Mouse (Mus musculus): ENCODE measurements at regions not wholly inside any gene's neighbourhood (a gene's known extent, or its start where the extent isn't known, plus 50 kb on each side); places are given as distances from the start of the nearest gene placed in this dataset.

DNA sequence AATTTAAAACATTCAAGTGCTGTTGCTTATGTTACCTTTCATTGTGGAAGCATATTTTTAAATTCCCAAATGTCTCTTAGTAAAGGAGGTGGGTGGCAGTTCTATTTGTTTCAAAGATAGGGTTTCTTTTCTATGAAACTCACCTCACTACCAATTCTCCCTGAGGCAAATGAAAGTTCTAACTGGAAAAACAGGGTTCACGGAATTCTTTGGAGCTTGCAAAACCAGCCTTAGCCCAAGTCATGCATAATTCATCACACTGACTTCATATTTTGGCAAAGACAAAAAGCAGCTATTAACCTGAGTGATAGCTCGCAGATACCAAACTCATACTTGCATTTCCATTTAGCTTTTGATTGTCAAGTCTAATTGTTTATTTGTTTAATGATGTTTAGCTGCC is 73.8 kb downstream of the Dio2 start:
- no peaks in the 10 kb centered on the region for H3K9me3 ChIP-seq (replicated peaks; ENCODE audit: control insufficient read depth, low read length)
- no peaks in the 10 kb centered on the region for H3K36me3 ChIP-seq (replicated peaks; ENCODE audit: control insufficient read depth, insufficient read depth, low read length)
- no peaks in the 10 kb centered on the region for H3K27me3 ChIP-seq (ENCODE audit: control insufficient read depth, insufficient read depth, low read length)
- H3K4me3 ChIP-seq (ENCODE audit: low read depth, low read length) = no peak overlapping the region
- 61% methylated on average over 2 of the region's 2 CpGs for WGBS
- no peak overlapping the region for H3K27ac ChIP-seq (ENCODE audit: low read depth)
- no peaks in the 10 kb centered on the region for H3K4me1 ChIP-seq (ENCODE audit: control insufficient read depth, insufficient read depth)
- ATAC-seq (ENCODE audit: insufficient read depth, low read depth) (no peak), DNase-seq (ENCODE audit: low spot score) (no peak)
- no peak overlapping the region for H3K9ac ChIP-seq (replicated peaks; ENCODE audit: low read depth, low read length)
- H3K4me2 ChIP-seq (ENCODE audit: low read depth, low read length) = no peak overlapping the region
- TF ChIP-seq CTCF (IDR thresholded peaks at IDR 0.05; ENCODE audit: low read depth) = no peak
- no peak for TF ChIP-seq EP300 (IDR thresholded peaks at IDR 0.05; ENCODE audit: low read depth)

DNA sequence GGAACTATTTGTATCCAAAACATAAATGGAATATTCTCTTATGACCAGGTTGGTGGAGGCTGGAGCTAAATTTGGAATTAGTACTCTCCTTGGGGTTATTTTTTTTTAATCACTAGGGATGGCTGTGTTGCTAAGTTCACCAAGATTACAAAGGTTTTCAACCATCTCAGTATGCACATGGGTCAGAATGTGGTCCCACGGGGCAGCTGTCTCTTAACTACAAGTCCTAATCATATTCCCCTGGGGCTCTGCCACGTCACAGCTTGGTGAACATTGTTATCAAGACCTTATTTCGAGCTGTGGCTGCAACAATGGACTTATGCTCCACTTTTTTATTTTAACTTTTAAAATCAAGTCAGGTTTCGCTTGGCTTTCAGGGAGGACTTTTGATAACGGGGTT is 92.8 kb downstream of the Dio2 start:
- no peak for DNase-seq (ENCODE audit: low spot score)
- Histone ChIP-seq H3K27me3 (ENCODE audit: control insufficient read depth, insufficient read depth, low read length) (no peaks in the 10 kb centered on the region), H3K4me1 (ENCODE audit: control insufficient read depth, insufficient read depth) (0 out of 2 replicates have a peak, but pooled peaks cover 6% of the 10 kb centered on the region), H3K4me3 (ENCODE audit: low read depth, low read length) (no peak overlapping the region), H3K27ac (ENCODE audit: low read depth) (no peak overlapping the region), H3K36me3 (replicated peaks; ENCODE audit: control insufficient read depth, insufficient read depth, low read length) (no peaks in the 10 kb centered on the region), H3K4me2 (ENCODE audit: low read depth, low read length) (no peak overlapping the region), H3K9ac (replicated peaks; ENCODE audit: low read depth, low read length) (no peak overlapping the region), H3K9me3 (replicated peaks; ENCODE audit: control insufficient read depth, low read length) (no peaks in the 10 kb centered on the region)
- 48% methylated on average over 5 of the region's 5 CpGs for WGBS
- TF ChIP-seq EP300 (IDR thresholded peaks at IDR 0.05; ENCODE audit: low read depth) (no peak), CTCF (IDR thresholded peaks at IDR 0.05; ENCODE audit: low read depth) (no peak)
- ATAC-seq (ENCODE audit: insufficient read depth, low read depth) = no peak

DNA sequence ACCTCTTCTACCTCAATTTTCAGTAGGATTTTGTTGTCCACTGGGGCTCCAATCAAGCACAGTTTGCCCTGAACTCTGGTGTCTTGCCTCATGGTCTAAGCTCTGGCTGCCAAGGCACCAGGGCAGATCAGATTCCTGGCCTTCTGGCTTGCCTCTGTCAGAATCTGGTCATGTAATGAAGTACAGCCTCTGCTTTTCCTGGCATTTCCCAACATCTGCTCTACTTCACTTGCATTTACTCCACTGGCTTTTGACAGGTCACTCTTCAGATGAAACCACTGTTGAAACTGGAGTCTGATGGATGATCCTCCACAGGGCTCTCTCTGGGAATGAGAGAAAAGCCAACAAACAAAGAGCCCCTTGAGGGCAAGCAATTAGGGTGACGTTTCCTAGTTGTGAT is 94.3 kb downstream of the Dio2 start:
- no peak overlapping the region for H3K9ac ChIP-seq (replicated peaks; ENCODE audit: low read depth, low read length)
- WGBS = 18% methylated on average over 1 of the region's 1 CpGs
- no peak overlapping the region for H3K4me3 ChIP-seq (ENCODE audit: low read depth, low read length)
- no peaks in the 10 kb centered on the region for H3K9me3 ChIP-seq (replicated peaks; ENCODE audit: control insufficient read depth, low read length)
- ATAC-seq (ENCODE audit: insufficient read depth, low read depth) = no peak
- H3K4me2 ChIP-seq (ENCODE audit: low read depth, low read length) = no peak overlapping the region
- DNase-seq (ENCODE audit: low spot score) = no peak
- H3K27ac ChIP-seq (ENCODE audit: low read depth) = no peak overlapping the region
- 0 out of 2 replicates have a peak, but pooled peaks cover 6% of the 10 kb centered on the region for H3K4me1 ChIP-seq (ENCODE audit: control insufficient read depth, insufficient read depth)
- TF ChIP-seq EP300 (IDR thresholded peaks at IDR 0.05; ENCODE audit: low read depth) (no peak), CTCF (IDR thresholded peaks at IDR 0.05; ENCODE audit: low read depth) (no peak)
- no peaks in the 10 kb centered on the region for H3K36me3 ChIP-seq (replicated peaks; ENCODE audit: control insufficient read depth, insufficient read depth, low read length)
- no peaks in the 10 kb centered on the region for H3K27me3 ChIP-seq (ENCODE audit: control insufficient read depth, insufficient read depth, low read length)

DNA sequence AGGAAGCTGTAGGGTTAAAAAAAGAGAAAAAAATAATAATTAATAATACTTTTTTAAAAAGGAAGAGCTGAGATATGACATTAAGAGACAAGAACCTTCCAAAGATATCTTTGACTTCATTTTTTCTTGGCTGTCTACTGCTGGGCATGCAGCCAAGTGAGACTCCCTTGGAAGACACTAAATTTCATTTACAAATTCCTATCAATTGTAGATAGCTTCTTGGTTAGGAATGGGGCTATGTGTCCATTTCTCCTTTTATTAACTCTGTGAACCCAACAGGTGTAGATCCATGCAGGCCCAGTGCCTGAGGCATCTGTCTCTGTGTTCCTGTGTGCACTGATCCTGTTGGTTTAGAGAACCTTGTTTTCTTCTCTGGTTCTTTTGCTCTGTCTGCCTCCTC is 113.4 kb downstream of the Dio2 start:
- Histone ChIP-seq H3K4me1 (ENCODE audit: control insufficient read depth, insufficient read depth) (no peaks in the 10 kb centered on the region), H3K9ac (replicated peaks; ENCODE audit: low read depth, low read length) (no peak overlapping the region), H3K9me3 (replicated peaks; ENCODE audit: control insufficient read depth, low read length) (no peaks in the 10 kb centered on the region), H3K36me3 (replicated peaks; ENCODE audit: control insufficient read depth, insufficient read depth, low read length) (no peaks in the 10 kb centered on the region), H3K27ac (ENCODE audit: low read depth) (no peak overlapping the region), H3K27me3 (ENCODE audit: control insufficient read depth, insufficient read depth, low read length) (no peaks in the 10 kb centered on the region), H3K4me3 (ENCODE audit: low read depth, low read length) (no peak overlapping the region), H3K4me2 (ENCODE audit: low read depth, low read length) (no peak overlapping the region)
- ATAC-seq (ENCODE audit: insufficient read depth, low read depth) (no peak), DNase-seq (ENCODE audit: low spot score) (no peak)
- TF ChIP-seq EP300 (IDR thresholded peaks at IDR 0.05; ENCODE audit: low read depth) (no peak), CTCF (IDR thresholded peaks at IDR 0.05; ENCODE audit: low read depth) (no peak)

DNA sequence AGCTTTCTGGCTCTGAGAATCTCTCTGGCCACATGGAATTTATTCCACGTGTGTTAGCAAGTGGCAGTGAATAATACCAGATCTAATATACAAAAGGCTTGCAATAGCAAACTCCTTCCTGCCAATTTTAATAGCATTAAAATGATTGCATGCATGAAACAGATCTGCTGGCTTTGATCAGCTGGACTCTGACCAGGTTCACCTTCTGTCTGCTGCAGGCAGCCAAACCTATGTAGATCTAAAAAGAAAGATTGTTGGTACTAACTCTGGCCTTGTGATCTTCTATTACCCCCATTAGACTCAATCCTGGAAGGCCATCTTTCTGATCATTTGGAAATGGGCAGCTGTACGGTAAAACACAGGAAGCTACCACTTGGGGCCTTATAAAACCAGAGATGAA is 114.8 kb downstream of the Dio2 start:
- 68% methylated on average over 2 of the region's 2 CpGs for WGBS
- Histone ChIP-seq H3K9me3 (replicated peaks; ENCODE audit: control insufficient read depth, low read length) (no peaks in the 10 kb centered on the region), H3K27ac (ENCODE audit: low read depth) (no peak overlapping the region), H3K4me1 (ENCODE audit: control insufficient read depth, insufficient read depth) (no peaks in the 10 kb centered on the region), H3K4me3 (ENCODE audit: low read depth, low read length) (no peak overlapping the region), H3K27me3 (ENCODE audit: control insufficient read depth, insufficient read depth, low read length) (no peaks in the 10 kb centered on the region), H3K9ac (replicated peaks; ENCODE audit: low read depth, low read length) (no peak overlapping the region), H3K36me3 (replicated peaks; ENCODE audit: control insufficient read depth, insufficient read depth, low read length) (no peaks in the 10 kb centered on the region), H3K4me2 (ENCODE audit: low read depth, low read length) (no peak overlapping the region)
- no peak for DNase-seq (ENCODE audit: low spot score)
- TF ChIP-seq EP300 (IDR thresholded peaks at IDR 0.05; ENCODE audit: low read depth) (no peak), CTCF (IDR thresholded peaks at IDR 0.05; ENCODE audit: low read depth) (no peak)
- ATAC-seq (ENCODE audit: insufficient read depth, low read depth) = no peak

DNA sequence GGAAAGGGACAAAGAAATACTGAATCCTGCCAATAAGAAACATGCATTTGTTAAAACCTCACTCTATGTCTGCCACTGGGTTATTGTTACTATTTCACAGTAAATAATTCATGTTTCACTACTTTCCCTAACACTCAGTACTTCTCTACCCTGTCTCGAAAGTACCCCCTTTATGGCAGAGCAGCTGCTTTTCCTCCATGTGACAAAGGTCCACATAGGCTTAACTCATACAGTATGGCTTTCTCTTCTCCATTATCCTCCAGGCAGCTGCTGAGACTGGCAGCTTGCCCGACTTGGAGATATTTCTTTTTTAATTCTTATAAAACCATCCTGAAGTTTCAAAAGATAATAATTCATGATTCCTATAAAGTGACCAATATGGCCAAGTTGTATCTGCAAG is 129.4 kb downstream of the Dio2 start:
- no peak for TF ChIP-seq CTCF (IDR thresholded peaks at IDR 0.05; ENCODE audit: low read depth)
- no peak for TF ChIP-seq EP300 (IDR thresholded peaks at IDR 0.05; ENCODE audit: low read depth)
- H3K36me3 ChIP-seq (replicated peaks; ENCODE audit: control insufficient read depth, insufficient read depth, low read length) = no peaks in the 10 kb centered on the region
- no peak overlapping the region for H3K4me3 ChIP-seq (ENCODE audit: low read depth, low read length)
- WGBS = 56% methylated on average over 2 of the region's 2 CpGs
- no peak overlapping the region for H3K9ac ChIP-seq (replicated peaks; ENCODE audit: low read depth, low read length)
- DNase-seq (ENCODE audit: low spot score) (no peak), ATAC-seq (ENCODE audit: insufficient read depth, low read depth) (no peak)
- H3K9me3 ChIP-seq (replicated peaks; ENCODE audit: control insufficient read depth, low read length) = no peaks in the 10 kb centered on the region
- no peak overlapping the region for H3K27ac ChIP-seq (ENCODE audit: low read depth)
- no peaks in the 10 kb centered on the region for H3K4me1 ChIP-seq (ENCODE audit: control insufficient read depth, insufficient read depth)
- H3K27me3 ChIP-seq (ENCODE audit: control insufficient read depth, insufficient read depth, low read length) = no peaks in the 10 kb centered on the region
- H3K4me2 ChIP-seq (ENCODE audit: low read depth, low read length) = no peak overlapping the region
